Mouse (Mus musculus): ENCODE measurements at regions not wholly inside any gene's neighbourhood (a gene's known extent, or its start where the extent isn't known, plus 50 kb on each side); places are given as distances from the start of the nearest gene placed in this dataset.

GRCm38 (mm10) chr13:18063677-18064076 lies 70.5 kb upstream of the Yae1d1 start:
- no peak for DNase-seq (ENCODE audit: low read depth)

- no peak for DNase-seq (ENCODE audit: low read depth)
These were observed 67.1 kb upstream of the Yae1d1 start for GRCm38 (mm10) chr13:18060265-18060664.

GRCm38 (mm10) chr13:18057231-18057912 lies 64.2 kb upstream of the Yae1d1 start:
- peak; percentile 23 for DNase-seq (ENCODE audit: low read depth)

- DNase-seq (ENCODE audit: low read depth): no peak
These were observed 63.7 kb upstream of the Yae1d1 start for GRCm38 (mm10) chr13:18056816-18057215.

GRCm38 (mm10) chr13:18043154-18043553 lies 50.0 kb upstream of the Yae1d1 start:
- DNase-seq (ENCODE audit: low read depth): no peak
